Mouse (Mus musculus): ENCODE results near the gene Rasl11b.

Gene Rasl11b

GRCm38 (mm10) chr5:74194841-74195613 is at the start of gene Rasl11b:
Gene Rasl11b, plus strand, starts transcription at chr5:74195286.
- DNase-seq (ENCODE audit: low spot score in 2 of 2), result peak; percentile 91 to 92

DNA sequence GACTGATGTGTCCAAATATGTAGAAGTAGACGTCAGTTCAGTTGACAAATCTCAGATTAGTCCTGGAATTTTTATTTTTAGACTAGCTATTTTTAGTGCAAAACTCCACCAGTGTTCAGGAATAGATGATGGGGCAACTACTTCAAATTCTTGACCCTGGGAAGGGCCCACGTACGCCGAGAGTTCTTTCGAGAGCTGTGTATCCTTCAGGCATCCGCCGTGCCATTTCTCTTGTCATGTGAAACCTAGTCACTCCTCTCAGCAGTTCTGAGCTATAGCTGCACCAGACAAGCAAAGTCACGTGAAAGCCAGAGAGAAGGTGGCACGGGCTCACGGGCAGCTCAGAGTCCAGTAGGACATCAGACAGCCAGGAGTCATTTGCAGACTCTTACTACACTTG is 47.5 kb upstream of the Rasl11b start:
- no peak for DNase-seq (ENCODE audit: low spot score in 2 of 2)

DNA sequence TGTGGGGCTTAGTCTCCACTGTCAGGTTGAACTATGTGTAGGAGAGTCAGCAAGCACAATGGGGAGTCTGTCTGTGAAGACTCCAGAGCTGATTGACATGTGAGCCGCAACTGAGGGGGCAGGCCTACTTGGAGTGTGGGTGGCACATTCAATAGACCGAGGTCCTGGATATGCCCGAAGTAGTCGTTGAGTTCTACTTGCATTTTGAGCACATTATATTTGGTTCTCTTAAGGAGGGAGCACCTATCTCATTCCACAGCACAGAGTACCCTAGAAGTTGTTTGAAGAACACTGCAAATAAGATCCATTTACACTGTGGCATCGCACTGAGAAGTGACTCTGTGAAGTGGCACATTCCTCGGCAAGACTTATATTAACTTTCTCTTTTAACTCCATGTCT is 45.1 kb upstream of the Rasl11b start:
- no peak for DNase-seq (ENCODE audit: low spot score in 2 of 2)

DNA sequence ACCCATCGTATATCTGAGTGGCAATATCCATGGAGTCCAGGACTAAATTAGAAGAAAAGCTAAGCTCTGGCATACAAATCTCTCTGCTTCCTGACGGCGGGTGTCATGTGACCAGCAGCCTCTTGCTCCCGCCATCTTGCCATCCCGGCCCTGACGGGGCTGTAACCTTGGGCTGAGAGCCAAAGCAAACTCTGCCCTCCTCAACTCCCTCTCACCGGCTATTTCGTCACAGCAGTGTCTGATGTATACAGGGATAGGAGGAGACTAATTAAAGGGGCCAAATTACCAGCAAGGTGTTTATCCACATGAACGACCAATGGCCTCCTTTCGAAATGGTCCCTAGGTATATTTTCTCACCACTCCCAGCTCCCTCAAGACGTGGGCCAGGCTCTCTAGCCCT is 43.3 kb upstream of the Rasl11b start:
- no peak for DNase-seq (ENCODE audit: low spot score in 2 of 2)

- no peak for DNase-seq (ENCODE audit: low spot score in 2 of 2)
Measured at GRCm38 (mm10) chr5:74155860-74156351, 39.2 kb upstream of the Rasl11b start.

GRCm38 (mm10) chr5:74158929-74159632 is 36.0 kb upstream of the Rasl11b start:
- no peak for DNase-seq (ENCODE audit: low spot score in 2 of 2)

GRCm38 (mm10) chr5:74159906-74160305 is 35.2 kb upstream of the Rasl11b start:
- no peak for DNase-seq (ENCODE audit: low spot score in 2 of 2)

- no peak for DNase-seq (ENCODE audit: low spot score in 2 of 2)
Measured at GRCm38 (mm10) chr5:74160349-74160748, 34.7 kb upstream of the Rasl11b start.

DNA sequence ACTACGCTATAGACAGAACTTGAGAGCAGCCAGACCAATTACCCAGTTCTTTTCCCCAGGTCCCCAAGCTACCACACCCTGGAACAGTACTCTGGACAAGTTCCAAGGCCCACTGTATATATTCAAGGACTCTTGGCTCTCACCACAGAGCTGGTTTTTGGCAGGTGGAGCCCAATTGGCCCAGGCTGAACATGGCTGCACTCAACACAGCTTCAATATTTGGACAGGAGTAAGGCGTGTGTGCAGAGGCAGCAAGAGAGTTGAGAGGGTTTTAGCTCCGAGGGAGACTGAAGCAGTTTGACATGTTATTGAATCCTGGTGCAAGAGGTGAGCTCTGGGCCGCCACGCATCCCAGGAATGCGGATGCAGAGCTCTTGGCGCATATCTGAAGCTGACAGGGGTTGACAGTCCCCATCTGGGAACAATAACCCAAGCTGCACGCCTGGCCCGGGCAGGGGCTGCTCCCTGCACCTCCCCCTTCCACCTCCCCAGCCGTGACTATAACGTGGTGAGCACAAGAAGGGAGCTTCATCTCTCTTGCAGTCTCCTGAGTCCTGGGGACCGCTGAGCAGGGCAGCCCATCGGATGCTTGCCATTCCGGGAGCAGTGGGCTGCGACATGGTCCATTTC is 33.7 kb upstream of the Rasl11b start:
- no peak for DNase-seq (ENCODE audit: low spot score in 2 of 2)

- no peak for DNase-seq (ENCODE audit: low spot score in 2 of 2)
Measured at GRCm38 (mm10) chr5:74162013-74162412, 33.1 kb upstream of the Rasl11b start.

- DNase-seq (ENCODE audit: low spot score in 2 of 2), result no peak
Measured at GRCm38 (mm10) chr5:74163141-74163540, 31.9 kb upstream of the Rasl11b start.

GRCm38 (mm10) chr5:74164547-74164946 is 30.5 kb upstream of the Rasl11b start:
- DNase-seq (ENCODE audit: low spot score in 2 of 2), result no peak

GRCm38 (mm10) chr5:74166642-74167041 is 28.4 kb upstream of the Rasl11b start:
- DNase-seq (ENCODE audit: low spot score in 2 of 2), result no peak

DNA sequence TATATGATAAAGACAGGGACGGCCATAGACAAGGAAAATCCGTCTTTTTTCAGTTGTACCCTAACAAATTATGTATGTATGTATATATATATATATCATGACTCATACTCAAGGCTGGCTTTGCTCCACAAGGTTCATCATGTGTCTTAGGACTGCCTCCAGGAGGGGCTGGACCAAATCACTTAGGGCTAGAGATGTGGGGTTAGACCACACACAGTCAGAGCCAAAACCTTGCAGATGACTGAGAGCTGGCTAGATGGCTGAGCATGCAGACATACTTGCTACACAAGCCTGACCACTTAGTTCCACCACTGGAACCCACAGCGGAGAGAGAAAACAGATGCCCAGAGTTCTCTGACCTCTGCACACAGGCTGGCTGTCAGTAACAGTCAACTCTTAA is 27.0 kb upstream of the Rasl11b start:
- no peak for DNase-seq (ENCODE audit: low spot score in 2 of 2)

DNA sequence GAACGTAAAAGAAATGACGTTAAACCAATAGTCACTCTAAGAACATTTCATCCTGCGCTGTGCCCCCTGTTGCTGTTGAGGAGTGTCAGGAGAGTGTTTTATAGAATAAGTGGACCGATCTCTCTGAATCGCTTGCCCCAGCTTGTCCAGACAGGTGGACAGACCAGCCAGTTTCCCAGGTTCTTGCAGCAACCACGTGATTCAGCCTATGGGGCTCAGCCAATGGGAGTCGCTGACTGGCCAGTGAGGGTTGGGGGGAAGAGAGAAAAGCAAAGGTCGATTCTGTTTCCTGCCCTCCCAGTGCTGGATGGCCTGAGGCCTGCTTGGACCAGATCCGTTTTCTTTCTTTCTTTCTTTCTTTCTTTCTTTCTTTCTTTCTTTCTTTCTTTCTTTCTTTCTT is 23.3 kb upstream of the Rasl11b start:
- DNase-seq (ENCODE audit: low spot score in 2 of 2), result peak; percentile 58 to 80

GRCm38 (mm10) chr5:74172208-74172607 is 22.9 kb upstream of the Rasl11b start:
- peak in 1 of 2 experiments; percentile 34 for DNase-seq (ENCODE audit: low spot score in 2 of 2)

- DNase-seq (ENCODE audit: low spot score in 2 of 2), result no peak
Measured at GRCm38 (mm10) chr5:74173162-74173844, 21.8 kb upstream of the Rasl11b start.

DNA sequence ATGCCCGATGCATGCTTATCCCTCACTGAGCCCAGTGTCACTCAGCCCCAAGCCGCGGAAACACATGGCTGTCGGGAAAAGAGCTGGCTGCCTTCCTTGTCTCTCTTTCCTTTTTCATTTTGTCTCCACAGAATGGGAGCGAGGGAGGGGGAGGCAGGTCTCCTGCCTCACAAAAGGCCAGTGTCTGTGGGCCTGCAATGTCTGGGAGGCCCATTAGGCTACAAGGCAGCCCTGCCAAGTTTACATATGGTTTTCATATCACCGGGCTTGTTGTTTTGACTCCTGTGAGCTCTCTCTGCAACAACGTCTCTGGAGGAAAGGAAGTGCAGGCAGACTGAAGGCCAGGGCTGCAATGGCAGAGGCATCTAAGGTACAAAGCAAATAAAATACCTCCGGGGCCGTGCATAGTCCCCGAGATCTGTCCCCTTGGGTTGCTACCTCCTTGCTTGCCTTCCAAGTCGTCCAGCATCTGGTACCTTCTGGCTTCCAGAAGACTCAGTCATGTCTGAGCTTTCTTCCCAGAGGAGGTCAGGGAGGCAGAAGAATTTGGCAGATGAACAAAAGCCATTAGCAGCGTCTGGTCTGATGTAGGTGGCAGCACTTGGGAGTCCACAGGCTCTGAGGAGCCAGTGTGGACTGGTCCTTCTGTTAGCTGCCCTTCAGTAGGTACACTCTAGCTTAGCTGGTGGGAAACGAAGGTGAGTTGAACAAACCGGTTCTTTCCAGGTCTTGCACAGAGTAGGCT is 19.4 kb upstream of the Rasl11b start:
- no peak for DNase-seq (ENCODE audit: low spot score in 2 of 2)

DNA sequence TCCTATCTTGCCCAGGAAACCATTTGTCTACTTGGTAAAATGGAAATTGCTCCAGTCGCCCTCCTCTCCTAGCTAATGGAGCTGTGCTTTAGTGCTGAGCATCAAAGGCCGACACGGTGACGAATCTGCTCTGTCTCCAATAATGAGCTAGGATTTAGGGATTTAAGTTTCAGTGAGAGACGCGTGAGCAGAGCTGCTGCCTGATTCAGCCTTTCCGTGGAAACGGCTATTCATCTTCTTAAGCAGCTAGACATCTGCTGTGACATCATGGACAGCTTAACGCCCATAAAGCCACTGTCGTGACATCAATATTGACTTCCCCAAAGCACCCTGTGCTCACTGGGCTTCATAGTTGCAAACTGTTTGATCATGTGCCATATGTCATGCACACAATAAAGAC is 14.9 kb upstream of the Rasl11b start:
- no peak for DNase-seq (ENCODE audit: low spot score in 2 of 2)

DNA sequence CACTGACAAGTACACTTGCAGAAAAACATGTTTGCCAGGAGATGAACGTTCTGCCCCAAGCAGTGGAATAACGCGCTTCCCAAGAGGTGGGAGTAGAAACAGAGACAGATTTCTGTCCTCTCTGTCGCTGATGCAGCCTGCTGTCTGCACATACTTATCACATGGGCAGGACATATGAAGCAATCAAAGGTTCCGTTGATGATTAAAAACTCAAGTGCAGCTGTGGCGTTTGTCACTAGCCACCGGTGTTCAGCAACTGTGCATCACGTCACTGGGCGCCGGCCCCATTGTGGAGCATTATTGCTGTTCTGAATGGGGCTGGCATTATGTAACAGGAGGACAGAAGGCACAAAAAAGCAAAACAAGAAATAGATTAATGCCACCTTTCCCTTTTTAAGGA is 12.0 kb upstream of the Rasl11b start:
- DNase-seq (ENCODE audit: low spot score in 2 of 2), result no peak

GRCm38 (mm10) chr5:74184607-74185006 is 10.5 kb upstream of the Rasl11b start:
- DNase-seq (ENCODE audit: low spot score in 2 of 2), result no peak

All from urinary bladder, adult 18-20 months (tissue).